Mouse (Mus musculus) forebrain, embryonic 14.5 days (tissue): ENCODE data around the gene Tmem108. TPM values are rescaled to one million over a fixed set of nuclear protein-coding genes. Genes with fewer than 3 reads are reported as not detected.

Source experiments
- ATAC-seq: fragments of 200-750 bp; cut with Nextera tagmentation; 2 replicates; pipeline ENCODE4 v1.8.0; 2017; ENCODE audit warnings: mild to moderate bottlenecking, moderate library complexity
- DNase-seq: peaks from one replicate; pipeline ENCODE4 v3.0.0-alpha.2; 2015; ENCODE audit warnings: low spot score
- H3K27ac ChIP-seq: fragments of 300-500 bp; sonication (generic); 2 replicates; pipeline ENCODE4 v1.5.1; 2014; ENCODE audit warnings: low read depth, mild to moderate bottlenecking, control low read depth, low read length, moderate library complexity
- H3K27me3 ChIP-seq: fragments of 300-500 bp; sonication (generic); replicated peaks from 2 replicates; pipeline ENCODE4 v1.6.1; 2014; ENCODE audit warnings: low read length, control low read depth, mixed read lengths; ENCODE audit not compliant: control insufficient read depth, insufficient read depth
- H3K36me3 ChIP-seq: fragments of 300-500 bp; sonication (generic); 2 replicates; pipeline ENCODE4 v1.6.1; 2014; ENCODE audit warnings: low read length, control low read depth; ENCODE audit not compliant: control insufficient read depth, insufficient read depth
- H3K4me1 ChIP-seq: fragments of 300-500 bp; sonication (generic); 2 replicates; pipeline ENCODE4 v1.6.1; 2014; ENCODE audit warnings: antibody characterized with exemption, low read length, control low read depth; ENCODE audit not compliant: control insufficient read depth, insufficient read depth
- H3K4me2 ChIP-seq: fragments of 300-500 bp; sonication (generic); 2 replicates; pipeline ENCODE4 v1.6.1; 2014; ENCODE audit warnings: mild to moderate bottlenecking, control low read depth, low read length
- H3K4me3 ChIP-seq: fragments of 300-500 bp; sonication (generic); 2 replicates; pipeline ENCODE4 v1.5.1; 2014; ENCODE audit warnings: low read depth, low read length, control low read depth
- H3K9ac ChIP-seq: fragments of 300-500 bp; sonication (generic); 2 replicates; pipeline ENCODE4 v1.6.1; 2014; ENCODE audit warnings: mild to moderate bottlenecking, low read length, control low read depth, moderate library complexity
- H3K9me3 ChIP-seq: fragments of 300-500 bp; sonication (generic); replicated peaks from 2 replicates; pipeline ENCODE4 v1.6.1; 2016; ENCODE audit warnings: low read length, control low read depth, mixed read lengths; ENCODE audit not compliant: control insufficient read depth
- WGBS: fragments of 180-500 bp; shearing (Covaris S2); extraction: QIAGEN DNeasy Blood & Tissue Kit; methylation state at CpG from one replicate; pipeline ENCODE4 v1.1.7; 2014; 5-methylcytosine and 5-hydroxymethylcytosine counted together
- polyA plus RNA-seq: library from polyadenylated mRNA; unstranded; fragments of >200 nt; fragmentation: Nextera tagmentation; extraction: Ambion mirVana; gene quantifications from 2 replicates; pipeline ENCODE4 v1.2.1, GENCODE M21; 2014

Gene Tmem108
- 41.5 and 62.0 TPM in 2 replicates for polyA plus RNA-seq

GRCm38 (mm10) chr9:103761647-103762084, at the start of gene Tmem108:
TSS of gene Tmem108 (minus strand) at chr9:103761837.
- peak within 1 kb of the TSS; percentile 83 for H3K9ac ChIP-seq
- H3K27me3 ChIP-seq, result 0 out of 2 replicates have a peak, but pooled peaks cover 2% of the 10 kb centered on the region
- ATAC-seq, result peak; percentile 97
- peak within 1 kb of the TSS; percentile 66 for H3K4me2 ChIP-seq
- H3K9me3 ChIP-seq, result no peaks in the 10 kb centered on the region
- H3K4me1 ChIP-seq, result peaks cover 15% of the 10 kb centered on the region; the same call in 1 of the 2 replicates
- DNase-seq, result peak; percentile 96
- H3K36me3 ChIP-seq, result no peaks in the 10 kb centered on the region
- H3K4me3 ChIP-seq, result peak within 1 kb of the TSS; percentile 69
- under 1% methylated on average over 51 of the region's 51 CpGs for WGBS
- H3K27ac ChIP-seq, result peak within 1 kb of the TSS; percentile 58

GRCm38 (mm10) chr9:103789029-103789428, 27.4 kb upstream of the Tmem108 start:
- no peaks in the 10 kb centered on the region for H3K36me3 ChIP-seq
- no peaks in the 10 kb centered on the region for H3K9me3 ChIP-seq
- no peak overlapping the region for H3K4me2 ChIP-seq
- H3K9ac ChIP-seq, result no peak overlapping the region
- DNase-seq (no peak), ATAC-seq (no peak)
- no peak overlapping the region for H3K4me3 ChIP-seq
- H3K27me3 ChIP-seq, result no peaks in the 10 kb centered on the region
- H3K27ac ChIP-seq, result no peak overlapping the region
- 58% methylated on average over 1 of the region's 1 CpGs for whole genome bisulfite sequencing
- no peaks in the 10 kb centered on the region for H3K4me1 ChIP-seq

GRCm38 (mm10) chr9:103784156-103784555, 22.5 kb upstream of the Tmem108 start:
- no peak for DNase-seq
- H3K4me2 ChIP-seq, result no peak overlapping the region
- no peaks in the 10 kb centered on the region for H3K9me3 ChIP-seq
- 88% methylated on average over 4 of the region's 4 CpGs for WGBS
- no peaks in the 10 kb centered on the region; the same call in 1 of the 2 replicates for H3K4me1 ChIP-seq
- no peak overlapping the region for H3K9ac ChIP-seq
- H3K27me3 ChIP-seq, result no peaks in the 10 kb centered on the region
- no peak overlapping the region for H3K27ac ChIP-seq
- no peak for ATAC-seq
- no peak overlapping the region for H3K4me3 ChIP-seq
- H3K36me3 ChIP-seq, result no peaks in the 10 kb centered on the region

GRCm38 (mm10) chr9:103783276-103783675, 21.6 kb upstream of the Tmem108 start:
- peak; percentile 37 for DNase-seq
- Histone ChIP-seq H3K27me3 (no peaks in the 10 kb centered on the region), H3K4me1 (no peaks in the 10 kb centered on the region; the same call in 1 of the 2 replicates), H3K9ac (no peak overlapping the region), H3K9me3 (no peaks in the 10 kb centered on the region), H3K36me3 (no peaks in the 10 kb centered on the region), H3K4me2 (peak overlapping the region; percentile 12; the same call in 1 of the 2 replicates), H3K27ac (no peak overlapping the region), H3K4me3 (no peak overlapping the region)
- ATAC-seq, result no peak
- WGBS, result 59% methylated on average over 16 of the region's 16 CpGs

GRCm38 (mm10) chr9:103782306-103782705, 20.7 kb upstream of the Tmem108 start:
- H3K9me3 ChIP-seq, result no peaks in the 10 kb centered on the region
- H3K4me3 ChIP-seq, result no peak overlapping the region
- ATAC-seq, result no peak
- H3K27me3 ChIP-seq, result no peaks in the 10 kb centered on the region
- no peak for DNase-seq
- H3K36me3 ChIP-seq, result no peaks in the 10 kb centered on the region
- H3K4me1 ChIP-seq, result no peaks in the 10 kb centered on the region; the same call in 1 of the 2 replicates
- H3K27ac ChIP-seq, result no peak overlapping the region
- 80% methylated on average over 7 of the region's 7 CpGs for WGBS
- no peak overlapping the region for H3K4me2 ChIP-seq
- no peak overlapping the region for H3K9ac ChIP-seq

GRCm38 (mm10) chr9:103781407-103781806, 19.8 kb upstream of the Tmem108 start:
- 81% methylated on average over 7 of the region's 7 CpGs for WGBS
- DNase-seq (no peak), ATAC-seq (no peak)
- no peak overlapping the region for H3K4me2 ChIP-seq
- H3K27me3 ChIP-seq, result no peaks in the 10 kb centered on the region
- no peak overlapping the region for H3K4me3 ChIP-seq
- H3K9me3 ChIP-seq, result no peaks in the 10 kb centered on the region
- no peak overlapping the region for H3K27ac ChIP-seq
- H3K36me3 ChIP-seq, result no peaks in the 10 kb centered on the region
- no peaks in the 10 kb centered on the region; the same call in 1 of the 2 replicates for H3K4me1 ChIP-seq
- H3K9ac ChIP-seq, result no peak overlapping the region

- whole genome bisulfite sequencing, result 94% methylated on average over 4 of the region's 4 CpGs
- DNase-seq, result no peak
These were observed 19.0 kb upstream of the Tmem108 start for GRCm38 (mm10) chr9:103780598-103780997.

GRCm38 (mm10) chr9:103778185-103778584, 16.5 kb upstream of the Tmem108 start:
- no peak for ATAC-seq
- H3K27me3 ChIP-seq, result no peaks in the 10 kb centered on the region
- WGBS, result 71% methylated on average over 1 of the region's 1 CpGs

More at GRCm38 (mm10) chr9:103780598-103780997, 19.0 kb upstream of the Tmem108 start:
- no peak overlapping the region for H3K27ac ChIP-seq
- H3K27me3 ChIP-seq, result no peaks in the 10 kb centered on the region
- H3K4me1 ChIP-seq, result no peaks in the 10 kb centered on the region; the same call in 1 of the 2 replicates
- no peak overlapping the region for H3K9ac ChIP-seq
- ATAC-seq, result no peak
- no peaks in the 10 kb centered on the region for H3K36me3 ChIP-seq
- H3K4me2 ChIP-seq, result no peak overlapping the region
- no peaks in the 10 kb centered on the region for H3K9me3 ChIP-seq
- no peak overlapping the region for H3K4me3 ChIP-seq

GRCm38 (mm10) chr9:103761151-103761571, 476 bp downstream of the Tmem108 start:
- H3K9me3 ChIP-seq, result no peaks in the 10 kb centered on the region
- ATAC-seq (peak; percentile 22), DNase-seq (peak; percentile 39)
- H3K36me3 ChIP-seq, result no peaks in the 10 kb centered on the region
- peak overlapping the region; percentile 66 for H3K4me2 ChIP-seq
- H3K27ac ChIP-seq, result peak overlapping the region; percentile 58
- peaks cover 17% of the 10 kb centered on the region; the same call in 1 of the 2 replicates for H3K4me1 ChIP-seq
- H3K9ac ChIP-seq, result peak overlapping the region; percentile 83
- H3K27me3 ChIP-seq, result 0 out of 2 replicates have a peak, but pooled peaks cover 2% of the 10 kb centered on the region
- peak overlapping the region; percentile 69 for H3K4me3 ChIP-seq
- 0% methylated on average over 29 of the region's 30 CpGs for WGBS

More at GRCm38 (mm10) chr9:103778185-103778584, 16.5 kb upstream of the Tmem108 start:
- Histone ChIP-seq H3K4me3 (no peak overlapping the region), H3K4me1 (no peaks in the 10 kb centered on the region; the same call in 1 of the 2 replicates), H3K9ac (no peak overlapping the region), H3K9me3 (no peaks in the 10 kb centered on the region), H3K27ac (no peak overlapping the region), H3K4me2 (no peak overlapping the region), H3K36me3 (no peaks in the 10 kb centered on the region)
- no peak for DNase-seq
